Mouse (Mus musculus) intestine, postnatal 0 days (tissue): Measurements from ENCODE around the gene Pum1. TPM values are rescaled to one million over a fixed set of nuclear protein-coding genes. Genes with fewer than 3 reads are reported as not detected.
"Not testable (repeated sequence)": the region's sequence is repeated elsewhere in the genome, so short reads cannot be mapped to it uniquely, and the experiment has no call there.

Experiments used
- ATAC-seq: fragments of 200-750 bp; cut with Nextera tagmentation; 2 replicates; pipeline ENCODE4 v1.8.0; 2017; ENCODE audit warnings: mild to moderate bottlenecking, moderate TSS enrichment, moderate library complexity
- H3K27ac ChIP-seq: fragments of 300-500 bp; sonication (generic); 2 replicates; pipeline ENCODE4 v1.5.1; 2014; ENCODE audit warnings: mild to moderate bottlenecking, low read depth, low read length, moderate library complexity
- H3K27me3 ChIP-seq: fragments of 300-500 bp; sonication (generic); replicated peaks from 2 replicates; pipeline ENCODE4 v1.6.1; 2014; ENCODE audit warnings: low read length, mixed read lengths; ENCODE audit not compliant: control insufficient read depth, insufficient read depth
- H3K36me3 ChIP-seq: fragments of 300-500 bp; sonication (generic); 2 replicates; pipeline ENCODE4 v1.6.1; 2014; ENCODE audit warnings: mild to moderate bottlenecking, moderate library complexity; ENCODE audit not compliant: control insufficient read depth, insufficient read depth
- H3K4me1 ChIP-seq: fragments of 300-500 bp; sonication (generic); replicated peaks from 2 replicates; pipeline ENCODE4 v1.6.1; 2014; ENCODE audit warnings: antibody characterized with exemption, low read length, mixed read lengths; ENCODE audit not compliant: control insufficient read depth, insufficient read depth
- H3K4me2 ChIP-seq: fragments of 300-500 bp; sonication (generic); replicated peaks from 2 replicates; pipeline ENCODE4 v1.6.1; 2014; ENCODE audit warnings: low read depth, mild to moderate bottlenecking, moderate library complexity
- H3K4me3 ChIP-seq: fragments of 300-500 bp; sonication (generic); 2 replicates; pipeline ENCODE4 v1.5.1; 2014; ENCODE audit warnings: low read depth, low read length
- H3K9ac ChIP-seq: fragments of 300-500 bp; sonication (generic); 2 replicates; pipeline ENCODE4 v1.6.1; 2014; ENCODE audit warnings: mild to moderate bottlenecking, low read depth, low read length
- H3K9me3 ChIP-seq: fragments of 300-500 bp; sonication (generic); 2 replicates; pipeline ENCODE4 v1.6.1; 2016; ENCODE audit warnings: mixed run types; ENCODE audit not compliant: control insufficient read depth
- CTCF ChIP-seq: sonication (generic); IDR thresholded peaks from 2 replicates; pipeline ENCODE4 v1.5.1; 2016; ENCODE audit warnings: low read depth, mild to moderate bottlenecking, control low read depth, antibody characterized with exemption, moderate library complexity
- WGBS: fragments of 180-500 bp; shearing (Covaris S2); extraction: QIAGEN DNeasy Blood & Tissue Kit; methylation state at CpG from one replicate; pipeline ENCODE4 v1.1.7; 2014; 5-methylcytosine and 5-hydroxymethylcytosine counted together
- polyA plus RNA-seq: library from polyadenylated mRNA; unstranded; fragments of >200 nt; fragmentation: Nextera tagmentation; extraction: Ambion mirVana; gene quantifications from 2 replicates; pipeline ENCODE4 v1.2.1, GENCODE M21; 2015

Pum1 gene
- polyA plus RNA-seq, 1 experiment from 2014 or later = 23.9 TPM

GRCm38 (mm10) chr4:130672161-130672560 is 9.0 kb downstream of the Pum1 start:
- Histone ChIP-seq H3K27ac (no peak overlapping the region), H3K4me1 (no peaks in the 10 kb centered on the region; the same call in 1 of the 2 replicates), H3K27me3 (no peaks in the 10 kb centered on the region), H3K36me3 (peaks cover 36% of the 10 kb centered on the region), H3K4me3 (no peak overlapping the region), H3K9me3 (no peaks in the 10 kb centered on the region), H3K9ac (no peak overlapping the region), H3K4me2 (no peak overlapping the region)
- no peak for TF ChIP-seq CTCF
- ATAC-seq = no peak

GRCm38 (mm10) chr4:130676746-130677145 is 13.6 kb downstream of the Pum1 start:
- no peaks in the 10 kb centered on the region for H3K27me3 ChIP-seq
- no peaks in the 10 kb centered on the region; the same call in 1 of the 2 replicates for H3K4me1 ChIP-seq
- peak overlapping the region; percentile 1; the same call in 1 of the 2 replicates for H3K27ac ChIP-seq
- ATAC-seq = no peak
- peaks cover 33% of the 10 kb centered on the region for H3K36me3 ChIP-seq
- TF ChIP-seq CTCF = no peak
- no peak overlapping the region for H3K9ac ChIP-seq
- WGBS = 72% methylated on average over 2 of the region's 2 CpGs
- H3K4me2 ChIP-seq = no peak overlapping the region
- no peaks in the 10 kb centered on the region for H3K9me3 ChIP-seq
- H3K4me3 ChIP-seq = no peak overlapping the region

GRCm38 (mm10) chr4:130678149-130678548 is 15.0 kb downstream of the Pum1 start:
- Histone ChIP-seq H3K4me1 (no peaks in the 10 kb centered on the region; the same call in 1 of the 2 replicates), H3K4me2 (no peak overlapping the region), H3K27ac (no peak overlapping the region), H3K4me3 (no peak overlapping the region), H3K27me3 (no peaks in the 10 kb centered on the region), H3K9ac (no peak overlapping the region), H3K9me3 (no peaks in the 10 kb centered on the region), H3K36me3 (peaks cover 20% of the 10 kb centered on the region)
- TF ChIP-seq CTCF = no peak
- 93% methylated on average over 3 of the region's 3 CpGs for WGBS
- ATAC-seq = no peak

GRCm38 (mm10) chr4:130680676-130681075 is 17.6 kb downstream of the Pum1 start:
- 96% methylated on average over 6 of the region's 6 CpGs for WGBS
- no peak overlapping the region for H3K4me3 ChIP-seq
- H3K4me2 ChIP-seq = no peak overlapping the region
- no peak overlapping the region for H3K9ac ChIP-seq
- no peaks in the 10 kb centered on the region for H3K9me3 ChIP-seq
- no peak for TF ChIP-seq CTCF
- H3K27me3 ChIP-seq = no peaks in the 10 kb centered on the region
- no peak for ATAC-seq
- H3K36me3 ChIP-seq = peaks cover 10% of the 10 kb centered on the region; the same call in 1 of the 2 replicates
- H3K4me1 ChIP-seq = no peaks in the 10 kb centered on the region; the same call in 1 of the 2 replicates
- no peak overlapping the region for H3K27ac ChIP-seq

GRCm38 (mm10) chr4:130683051-130683450 is 19.9 kb downstream of the Pum1 start:
- H3K36me3 ChIP-seq = peaks cover 10% of the 10 kb centered on the region; the same call in 1 of the 2 replicates
- not testable (repeated sequence) for H3K4me2 ChIP-seq, H3K27me3 ChIP-seq, H3K27ac ChIP-seq, H3K9me3 ChIP-seq, H3K9ac ChIP-seq, H3K4me1 ChIP-seq, H3K4me3 ChIP-seq, ATAC-seq
- WGBS = 86% methylated on average over 4 of the region's 5 CpGs

GRCm38 (mm10) chr4:130693936-130694335 is 30.8 kb downstream of the Pum1 start:
- no peak for TF ChIP-seq CTCF
- Histone ChIP-seq H3K4me1 (no peaks in the 10 kb centered on the region), H3K9me3 (no peaks in the 10 kb centered on the region), H3K9ac (no peak overlapping the region), H3K4me3 (no peak overlapping the region), H3K27me3 (no peaks in the 10 kb centered on the region), H3K36me3 (peaks cover 8% of the 10 kb centered on the region; the same call in 1 of the 2 replicates), H3K4me2 (no peak overlapping the region), H3K27ac (no peak overlapping the region)
- ATAC-seq = no peak
- WGBS = 78% methylated on average over 3 of the region's 3 CpGs

GRCm38 (mm10) chr4:130694982-130695381 is 31.9 kb downstream of the Pum1 start:
- TF ChIP-seq CTCF = no peak
- no peak for ATAC-seq
- peaks cover 8% of the 10 kb centered on the region; the same call in 1 of the 2 replicates for H3K36me3 ChIP-seq
- no peak overlapping the region for H3K4me2 ChIP-seq
- no peaks in the 10 kb centered on the region for H3K27me3 ChIP-seq
- no peak overlapping the region for H3K9ac ChIP-seq
- no peaks in the 10 kb centered on the region for H3K9me3 ChIP-seq
- 75% methylated on average over 3 of the region's 3 CpGs for WGBS
- no peaks in the 10 kb centered on the region for H3K4me1 ChIP-seq
- H3K27ac ChIP-seq = no peak overlapping the region; the same call in 1 of the 2 replicates
- no peak overlapping the region for H3K4me3 ChIP-seq
